Mouse (Mus musculus) MEL (cell line): Measurements from ENCODE around the gene Lysmd3. TPM values are rescaled to one million over a fixed set of nuclear protein-coding genes. Genes with fewer than 3 reads are reported as not detected.

Experiments
- DNase-seq: peaks from one replicate; pipeline ENCODE4 v3.0.0; 2011; ENCODE audit warnings: low read depth, low spot score
- H3K27ac ChIP-seq: 2 replicates; pipeline ENCODE4 v1.5.1; 2012; ENCODE audit warnings: low read depth, mild to moderate bottlenecking, control low read depth, low read length, moderate library complexity; ENCODE audit not compliant: control insufficient read depth
- H3K27me3 ChIP-seq, 2 experiments: fragments of 150-350 bp in 1 of 2; sonication (generic) in 1 of 2; 2 replicates each; pipeline ENCODE4 v1.6.1; 2012; ENCODE audit warnings: low read length in 2 of 2, mild to moderate bottlenecking in 2 of 2, improper control_type of control experiment in 1 of 2, moderate library complexity in 1 of 2; ENCODE audit not compliant: insufficient read depth in 2 of 2, control insufficient read depth in 1 of 2
- H3K36me3 ChIP-seq, 2 experiments: 2 replicates each; pipeline ENCODE4 v1.6.1; 2012 to 2014; ENCODE audit warnings: low read length in 2 of 2, improper control_type of control experiment in 1 of 2, inconsistent platforms in 1 of 2, mild to moderate bottlenecking in 1 of 2; ENCODE audit not compliant: insufficient read depth in 2 of 2, control insufficient read depth in 1 of 2
- H3K4me1 ChIP-seq, 2 experiments: fragments of 150-350 bp in 1 of 2; sonication (generic) in 1 of 2; 2 replicates each; pipeline ENCODE4 v1.6.1; 2012; ENCODE audit warnings: low read length in 2 of 2, improper control_type of control experiment in 1 of 2, mild to moderate bottlenecking in 1 of 2; ENCODE audit not compliant: insufficient read depth in 2 of 2, control insufficient read depth in 1 of 2
- H3K4me3 ChIP-seq, 2 experiments: fragments of 150-350 bp in 1 of 2; sonication (generic) in 1 of 2; 2 replicates each; pipeline ENCODE4 v1.5.1; 2012; ENCODE audit warnings: low read depth in 2 of 2, low read length in 2 of 2, mild to moderate bottlenecking in 2 of 2, moderate library complexity in 2 of 2, control low read depth in 1 of 2, improper control_type of control experiment in 1 of 2; ENCODE audit not compliant: control insufficient read depth in 1 of 2, insufficient read depth in 1 of 2
- H3K79me2 ChIP-seq: 2 replicates; pipeline ENCODE4 v1.6.1; 2012; ENCODE audit warnings: mild to moderate bottlenecking, low read length, moderate library complexity; ENCODE audit not compliant: control insufficient read depth, poor library complexity, insufficient read depth
- H3K9ac ChIP-seq: 2 replicates; pipeline ENCODE4 v1.6.1; 2012; ENCODE audit warnings: low read depth, mild to moderate bottlenecking, control low read depth, low read length, moderate library complexity; ENCODE audit not compliant: control insufficient read depth, poor library complexity, severe bottlenecking
- H3K9me3 ChIP-seq: fragments of 150-350 bp; sonication (generic); replicated peaks from 2 replicates; pipeline ENCODE4 v1.6.1; 2012; ENCODE audit warnings: mild to moderate bottlenecking, low read length, improper control_type of control experiment, moderate library complexity; ENCODE audit not compliant: insufficient read depth
- ETS1 ChIP-seq: IDR thresholded peaks from 2 replicates; pipeline ENCODE4 v1.6.1; 2012; ENCODE audit warnings: low read depth, mild to moderate bottlenecking, inconsistent platforms, low read length, improper control_type of control experiment, moderate library complexity
- GABPA ChIP-seq: IDR thresholded peaks from 2 replicates; pipeline ENCODE4 v1.6.1; 2012; ENCODE audit warnings: low read depth, mild to moderate bottlenecking, inconsistent platforms, low read length, improper control_type of control experiment, moderate library complexity
- HCFC1 ChIP-seq: IDR thresholded peaks from 2 replicates; pipeline ENCODE4 v1.6.1; 2012; ENCODE audit warnings: low read depth, mild to moderate bottlenecking, inconsistent platforms, low read length, improper control_type of control experiment, moderate library complexity
- JUND ChIP-seq: IDR thresholded peaks from 2 replicates; pipeline ENCODE4 v1.6.1; 2011; ENCODE audit warnings: low read depth, mild to moderate bottlenecking, improper control_type of control experiment, low read length
- KAT2A ChIP-seq: conservative IDR thresholded peaks from 2 replicates; pipeline ENCODE4 v1.6.1; 2012; ENCODE audit warnings: low read depth, low read length, improper control_type of control experiment, inconsistent platforms
- MAX ChIP-seq: IDR thresholded peaks from 2 replicates; pipeline ENCODE4 v1.6.1; 2011; ENCODE audit warnings: low read length, improper control_type of control experiment
- MAZ ChIP-seq: IDR thresholded peaks from 2 replicates; pipeline ENCODE4 v1.6.1; 2012; ENCODE audit warnings: low read depth, mild to moderate bottlenecking, inconsistent platforms, low read length, improper control_type of control experiment
- MXI1 ChIP-seq: IDR thresholded peaks from 2 replicates; pipeline ENCODE4 v1.6.1; 2011; ENCODE audit warnings: mild to moderate bottlenecking, low read depth, low read length, improper control_type of control experiment
- MYB ChIP-seq: IDR thresholded peaks from 2 replicates; pipeline ENCODE4 v1.6.1; 2011; ENCODE audit warnings: mild to moderate bottlenecking, low read depth, low read length, improper control_type of control experiment
- POLR2AphosphoS2 ChIP-seq: IDR thresholded peaks from 2 replicates; pipeline ENCODE4 v1.6.1; 2011; ENCODE audit warnings: low read length, improper control_type of control experiment
- RAD21 ChIP-seq: IDR thresholded peaks from 2 replicates; pipeline ENCODE4 v1.6.1; 2011; ENCODE audit warnings: mild to moderate bottlenecking, low read depth, low read length, improper control_type of control experiment
- RCOR1 ChIP-seq: IDR thresholded peaks from 2 replicates; pipeline ENCODE4 v1.6.1; 2012; ENCODE audit warnings: low read depth, mild to moderate bottlenecking, inconsistent platforms, low read length, improper control_type of control experiment
- SIN3A ChIP-seq: IDR thresholded peaks from 2 replicates; pipeline ENCODE4 v1.6.1; 2012; ENCODE audit warnings: low read length, improper control_type of control experiment, inconsistent platforms
- SMC3 ChIP-seq: IDR thresholded peaks from 2 replicates; pipeline ENCODE4 v1.6.1; 2011; ENCODE audit warnings: low read depth, low read length, improper control_type of control experiment
- TAL1 ChIP-seq: IDR thresholded peaks from 2 replicates; pipeline ENCODE4 v1.6.1; 2012; ENCODE audit warnings: mild to moderate bottlenecking, inconsistent platforms, low read length, moderate library complexity, mixed read lengths
- UBTF ChIP-seq: IDR thresholded peaks from 2 replicates; pipeline ENCODE4 v1.6.1; 2012; ENCODE audit warnings: low read depth, mild to moderate bottlenecking, inconsistent platforms, low read length, improper control_type of control experiment, moderate library complexity, borderline replicate concordance; ENCODE audit not compliant: insufficient read depth
- USF1 ChIP-seq: IDR thresholded peaks from 2 replicates; pipeline ENCODE4 v1.6.1; 2014; ENCODE audit warnings: low read depth, mild to moderate bottlenecking, inconsistent platforms, low read length, improper control_type of control experiment, moderate library complexity
- ZC3H11A ChIP-seq: IDR thresholded peaks from 2 replicates; pipeline ENCODE4 v1.6.1; 2012; ENCODE audit warnings: low read depth, mild to moderate bottlenecking, inconsistent platforms, low read length, improper control_type of control experiment
- ZKSCAN1 ChIP-seq: IDR thresholded peaks from 2 replicates; pipeline ENCODE4 v1.6.1; 2012; ENCODE audit warnings: low read depth, mild to moderate bottlenecking, inconsistent platforms, low read length, improper control_type of control experiment, moderate library complexity
- polyA plus RNA-seq, 2 experiments: library from polyadenylated mRNA; stranded (reverse) in 1 of 2; unstranded in 1 of 2; fragments of >175 nt in 1 of 2; fragments of >200 nt in 1 of 2; gene quantifications; 2 replicates each; pipeline versions ENCODE4 v1.2.1 to v1.2.4; 2012; ENCODE audit warnings: low replicate concordance in 2 of 2, low read depth in 1 of 2; ENCODE audit not compliant: insufficient read length in 2 of 2, insufficient read depth in 1 of 2, missing spikeins in 1 of 2
- total RNA-seq: library from RNA; depleted of rRNA; stranded (reverse); fragments of 300-350 nt; gene quantifications from 2 replicates; pipeline ENCODE4 v1.2.3, GENCODE M21; 2012

Lysmd3 gene
- total and polyA plus RNA-seq, 3 experiments = 7.1 to 12.2 TPM; not detected in 1

- no peak for DNase-seq
Measured at GRCm38 (mm10) chr13:81658053-81658752, 740 bp downstream of the Lysmd3 start.

GRCm38 (mm10) chr13:81663566-81664330, 6.3 kb downstream of the Lysmd3 start:
- peaks cover 0 to 2% of the 10 kb centered on the region in 2 experiments; a peak in 1 of 4 replicates for H3K4me1 ChIP-seq
- no peaks in the 10 kb centered on the region for H3K27me3 ChIP-seq
- no peak overlapping the region for H3K4me3 ChIP-seq
- DNase-seq = no peak
- H3K9me3 ChIP-seq = no peaks in the 10 kb centered on the region
- H3K79me2 ChIP-seq = 0 out of 2 replicates have a peak, but pooled peaks cover 2% of the 10 kb centered on the region
- peaks cover 3% of the 10 kb centered on the region in 2 experiments; a peak in 3 of 4 replicates for H3K36me3 ChIP-seq
- no peak overlapping the region for H3K27ac ChIP-seq
- no peak for TF ChIP-seq UBTF
- TF ChIP-seq MAX = no peak
- TF ChIP-seq HCFC1 = no peak
- no peak for TF ChIP-seq SIN3A
- TF ChIP-seq MYB = no peak
- TF ChIP-seq TAL1 = no peak
- TF ChIP-seq USF1 = no peak
- no peak for TF ChIP-seq RCOR1
- TF ChIP-seq GABPA = no peak
- TF ChIP-seq KAT2A = no peak
- no peak for TF ChIP-seq MAZ
- TF ChIP-seq ZC3H11A = no peak
- TF ChIP-seq JUND = no peak
- TF ChIP-seq ZKSCAN1 = no peak
- no peak for TF ChIP-seq RAD21
- TF ChIP-seq ETS1 = no peak
- no peak for TF ChIP-seq SMC3
- no peak for TF ChIP-seq POLR2AphosphoS2
- no peak overlapping the region for H3K9ac ChIP-seq

More at GRCm38 (mm10) chr13:81658053-81658752, 740 bp downstream of the Lysmd3 start:
- H3K9ac ChIP-seq = peak overlapping the region; percentile 82
- no peaks in the 10 kb centered on the region for H3K9me3 ChIP-seq
- peaks cover 0 to 14% of the 10 kb centered on the region in 2 experiments; a peak in 2 of 4 replicates for H3K36me3 ChIP-seq
- H3K4me1 ChIP-seq = peaks cover 0 to 7% of the 10 kb centered on the region in 2 experiments; a peak in 1 of 4 replicates
- TF ChIP-seq SMC3 = no peak
- TF ChIP-seq SIN3A = peak; percentile 80
- TF ChIP-seq MXI1 = peak; percentile 41
- no peak for TF ChIP-seq UBTF
- TF ChIP-seq HCFC1 = 0 out of 2 replicates have a peak, but pooled peaks have one; percentile 2
- peaks cover 9% of the 10 kb centered on the region for H3K79me2 ChIP-seq
- H3K27me3 ChIP-seq = no peaks in the 10 kb centered on the region
- H3K4me3 ChIP-seq = peak overlapping the region; percentile 70 to 78
- H3K27ac ChIP-seq = peak overlapping the region; percentile 53
